Mouse (Mus musculus): ENCODE data around the gene Ccser2.

Gene Ccser2

GRCm38 (mm10) chr14:36968628-36969147, at the start of gene Ccser2:
TSS of gene Ccser2 (minus strand) at chr14:36968777.
- POLR2A ChIA-PET, result interaction anchor here in 3 of 4 experiments (0.5 to 2.0 kb wide), 27 partner anchors 11 to 274 kb away, joined by 3 to 8 read pairs (median 3); partner anchors contain the start of gene Ghitm (in 1 of the 3)

GRCm38 (mm10) chr14:37015894-37016293, 47.3 kb upstream of the Ccser2 start:
- ChIA-PET POLR2A (interaction anchor here in 1 of 4 experiments (0.8 kb wide), 1 partner anchor 119 kb away, joined by 3 read pairs; no protein-coding TSS in a partner anchor), CTCF (no interaction called here)

More at GRCm38 (mm10) chr14:36968628-36969147, at the start of gene Ccser2:
- CTCF ChIA-PET, result interaction anchor here in 2 of 4 experiments (0.9 to 1.4 kb wide), 4 partner anchors 13 to 106 kb away, joined by 3 to 4 read pairs (median 4); no protein-coding TSS in a partner anchor

GRCm38 (mm10) chr14:37013644-37014043, 45.1 kb upstream of the Ccser2 start:
- CTCF ChIA-PET, result interaction anchor here in 1 of 4 experiments (2.0 kb wide), 1 partner anchor 20 kb away, joined by 5 read pairs; no protein-coding TSS in a partner anchor
- POLR2A ChIA-PET, result no interaction called here

GRCm38 (mm10) chr14:37009686-37010085, 41.1 kb upstream of the Ccser2 start:
- POLR2A ChIA-PET, result no interaction called here
- CTCF ChIA-PET, result no interaction called here

GRCm38 (mm10) chr14:37006489-37006888, 37.9 kb upstream of the Ccser2 start:
- ChIA-PET CTCF (no interaction called here), POLR2A (interaction anchor here in 2 of 4 experiments (0.5 to 0.6 kb wide), 2 partner anchors 55 to 129 kb away, joined by 3 to 5 read pairs; partner anchors contain the start of gene Ghitm (in 1 of the 2))

- POLR2A ChIA-PET, result interaction anchor here in 1 of 4 experiments (0.6 kb wide), 2 partner anchors 16 to 55 kb away, joined by 5 to 6 read pairs; no protein-coding TSS in a partner anchor
- CTCF ChIA-PET, result no interaction called here
These were observed 37.3 kb upstream of the Ccser2 start for GRCm38 (mm10) chr14:37005865-37006264.

GRCm38 (mm10) chr14:37003431-37004095, 35.0 kb upstream of the Ccser2 start:
- POLR2A ChIA-PET, result interaction anchor here in 1 of 4 experiments (1.1 kb wide), 1 partner anchor 34 kb away, joined by 3 read pairs; no protein-coding TSS in a partner anchor
- CTCF ChIA-PET, result no interaction called here

GRCm38 (mm10) chr14:37002852-37003251, 34.3 kb upstream of the Ccser2 start:
- ChIA-PET CTCF (no interaction called here), POLR2A (interaction anchor here in 1 of 4 experiments (1.1 kb wide), 1 partner anchor 34 kb away, joined by 3 read pairs; no protein-coding TSS in a partner anchor)

- CTCF ChIA-PET, result interaction anchor here in 2 of 4 experiments (1.1 to 1.6 kb wide), 2 partner anchors 32 to 49 kb away, joined by 3 read pairs; no protein-coding TSS in a partner anchor
These were observed 32.2 kb upstream of the Ccser2 start for GRCm38 (mm10) chr14:37000780-37001179.

GRCm38 (mm10) chr14:36989784-36990183, 21.2 kb upstream of the Ccser2 start:
- ChIA-PET CTCF (interaction anchor here in 1 of 4 experiments (1.0 kb wide), 1 partner anchor 44 kb away, joined by 3 read pairs; no protein-coding TSS in a partner anchor), POLR2A (no interaction called here)

More at GRCm38 (mm10) chr14:37000780-37001179, 32.2 kb upstream of the Ccser2 start:
- POLR2A ChIA-PET, result interaction anchor here in 1 of 4 experiments (0.7 kb wide), 1 partner anchor 32 kb away, joined by 3 read pairs; the partner anchor contains the start of gene Ccser2

- CTCF ChIA-PET, result interaction anchor here in 1 of 4 experiments (0.5 kb wide), 1 partner anchor 121 kb away, joined by 6 read pairs; no protein-coding TSS in a partner anchor
- POLR2A ChIA-PET, result interaction anchor here in 1 of 4 experiments (0.6 kb wide), 1 partner anchor 83 kb away, joined by 3 read pairs; no protein-coding TSS in a partner anchor
These were observed 17.1 kb upstream of the Ccser2 start for GRCm38 (mm10) chr14:36985693-36986092.

- CTCF ChIA-PET, result no interaction called here
- POLR2A ChIA-PET, result no interaction called here
These were observed 6.4 kb upstream of the Ccser2 start for GRCm38 (mm10) chr14:36975019-36975418.

GRCm38 (mm10) chr14:36971211-36971610, 2.6 kb upstream of the Ccser2 start:
- ChIA-PET CTCF (interaction anchor here in 1 of 4 experiments (1.1 kb wide), 1 partner anchor 19 kb away, joined by 3 read pairs; no protein-coding TSS in a partner anchor), POLR2A (no interaction called here)

- ChIA-PET POLR2A (interaction anchor here in 3 of 4 experiments (0.8 to 2.0 kb wide), 15 partner anchors 12 to 461 kb away, joined by 3 to 8 read pairs (median 4); partner anchors contain the start of gene Ghitm (in 1 of the 3)), CTCF (interaction anchor here in 2 of 4 experiments (0.6 to 1.2 kb wide), 4 partner anchors 18 to 1800 kb away, joined by 3 to 4 read pairs (median 3); no protein-coding TSS in a partner anchor)
These were observed 1.4 kb upstream of the Ccser2 start for GRCm38 (mm10) chr14:36969861-36970420.

GRCm38 (mm10) chr14:36968076-36968627, 425 bp downstream of the Ccser2 start:
- ChIA-PET CTCF (interaction anchor here in 3 of 4 experiments (0.7 to 1.4 kb wide), 3 partner anchors 13 to 33 kb away, joined by 3 to 4 read pairs (median 4); no protein-coding TSS in a partner anchor), POLR2A (interaction anchor here in 2 of 4 experiments (0.7 to 1.5 kb wide), 8 partner anchors 11 to 166 kb away, joined by 3 to 4 read pairs (median 3); no protein-coding TSS in a partner anchor)

- ChIA-PET CTCF (interaction anchor here in 2 of 4 experiments (1.0 to 1.7 kb wide), 1 partner anchor 13 kb away, joined by 3 to 5 read pairs; no protein-coding TSS in a partner anchor), POLR2A (interaction anchor here in 2 of 4 experiments (1.0 to 1.6 kb wide), 2 partner anchors 10 to 12 kb away, joined by 4 to 7 read pairs; no protein-coding TSS in a partner anchor)
These were observed 3.2 kb downstream of the Ccser2 start for GRCm38 (mm10) chr14:36965421-36965820.

- POLR2A ChIA-PET, result interaction anchor here in 1 of 4 experiments (0.7 to 1.2 kb wide), 3 partner anchors 9 to 141 kb away, joined by 3 to 6 read pairs (median 3); no protein-coding TSS in a partner anchor
- CTCF ChIA-PET, result interaction anchor here in 3 of 4 experiments (0.7 to 3.0 kb wide), 3 partner anchors 10 to 139 kb away, joined by 10 to 18 read pairs (median 11); no protein-coding TSS in a partner anchor
These were observed 6.1 kb downstream of the Ccser2 start for GRCm38 (mm10) chr14:36962477-36962876.

GRCm38 (mm10) chr14:36957719-36958118, 10.9 kb downstream of the Ccser2 start:
- POLR2A ChIA-PET, result interaction anchor here in 3 of 4 experiments (0.7 to 1.6 kb wide), 7 partner anchors 11 to 172 kb away, joined by 3 to 5 read pairs (median 4); partner anchors contain the start of gene Ccser2 (in 1 of the 3)
- CTCF ChIA-PET, result no interaction called here
